Mouse (Mus musculus) urinary bladder, adult 2 months (tissue): ENCODE measurements around the gene Arhgdib. TPM values are rescaled to one million over a fixed set of nuclear protein-coding genes. Genes with fewer than 3 reads are reported as not detected.
"Not testable (repeated sequence)": the region's sequence is repeated elsewhere in the genome, so short reads cannot be mapped to it uniquely, and the experiment has no call there.

Source experiments
- DNase-seq: peaks from one replicate; pipeline ENCODE4 v3.0.0; 2022; ENCODE audit warnings: low spot score
- polyA plus RNA-seq: library from polyadenylated mRNA; depleted of rRNA; stranded (reverse); fragments of >200 nt; gene quantifications from 2 replicates; pipeline ENCODE4 v1.2.3, GENCODE M21; 2012; rRNA removed

Arhgdib gene
- 141 and 144 TPM in 2 replicates for polyA plus RNA-seq

GRCm38 (mm10) chr6:136941051-136942021 lies at the start of gene Arhgdib:
Gene Arhgdib (minus strand): TSS chr6:136941899.
- DNase-seq = no peak

- no peak for DNase-seq
These were observed 48.9 kb upstream of the Arhgdib start for GRCm38 (mm10) chr6:136990557-136990956.

GRCm38 (mm10) chr6:136989824-136990497 lies 48.3 kb upstream of the Arhgdib start:
- DNase-seq = no peak

- DNase-seq = no peak
These were observed 46.9 kb upstream of the Arhgdib start for GRCm38 (mm10) chr6:136988536-136989060.

- DNase-seq = no peak
These were observed 45.0 kb upstream of the Arhgdib start for GRCm38 (mm10) chr6:136986718-136987117.

GRCm38 (mm10) chr6:136986019-136986418 lies 44.3 kb upstream of the Arhgdib start:
- no peak for DNase-seq

- DNase-seq = no peak
These were observed 41.5 kb upstream of the Arhgdib start for GRCm38 (mm10) chr6:136983201-136983600.

GRCm38 (mm10) chr6:136982581-136982980 lies 40.9 kb upstream of the Arhgdib start:
- no peak for DNase-seq

- DNase-seq = no peak
These were observed 38.6 kb upstream of the Arhgdib start for GRCm38 (mm10) chr6:136980331-136980746.

- no peak for DNase-seq
These were observed 37.8 kb upstream of the Arhgdib start for GRCm38 (mm10) chr6:136979274-136980082.

- not testable (repeated sequence) for DNase-seq
These were observed 27.2 kb upstream of the Arhgdib start for GRCm38 (mm10) chr6:136968877-136969276.

GRCm38 (mm10) chr6:136967466-136967865 lies 25.8 kb upstream of the Arhgdib start:
- no peak for DNase-seq

GRCm38 (mm10) chr6:136965912-136966311 lies 24.2 kb upstream of the Arhgdib start:
- DNase-seq = no peak

- DNase-seq = no peak
These were observed 23.2 kb upstream of the Arhgdib start for GRCm38 (mm10) chr6:136964609-136965510.

- no peak for DNase-seq
These were observed 21.3 kb upstream of the Arhgdib start for GRCm38 (mm10) chr6:136962957-136963356.

- DNase-seq = no peak
These were observed 17.4 kb upstream of the Arhgdib start for GRCm38 (mm10) chr6:136959131-136959530.

- no peak for DNase-seq
These were observed 15.4 kb upstream of the Arhgdib start for GRCm38 (mm10) chr6:136957062-136957461.

GRCm38 (mm10) chr6:136955240-136955639 lies 13.5 kb upstream of the Arhgdib start:
- DNase-seq = no peak

GRCm38 (mm10) chr6:136954715-136955114 lies 13.0 kb upstream of the Arhgdib start:
- DNase-seq = no peak

GRCm38 (mm10) chr6:136954192-136954591 lies 12.5 kb upstream of the Arhgdib start:
- no peak for DNase-seq

GRCm38 (mm10) chr6:136952930-136953329 lies 11.2 kb upstream of the Arhgdib start:
- no peak for DNase-seq
